Mouse (Mus musculus): ENCODE data around the gene Gm11937. TPM values are rescaled to one million over a fixed set of nuclear protein-coding genes. Genes with fewer than 3 reads are reported as not detected.

Gene Gm11937
- polyA plus RNA-seq, 1 experiment from 2014 or later: not detected

Other genes starting within 250 kb of the Gm11937 start
- 0.07 TPM in 1 of 2 replicates, not detected in the other for gene Krt28, start 235.3 kb downstream of the Gm11937 start, polyA plus RNA-seq (2015; fragmentation: Nextera tagmentation; extraction: Ambion mirVana)
- gene Krt10, start 220.8 kb downstream of the Gm11937 start, polyA plus RNA-seq (2015; fragmentation: Nextera tagmentation; extraction: Ambion mirVana): 15.5 and 16.4 TPM in 2 replicates
- not detected in 2 replicates for gene Krt12, start 187.9 kb downstream of the Gm11937 start, polyA plus RNA-seq (2015; fragmentation: Nextera tagmentation; extraction: Ambion mirVana)
- 101 and 110 TPM in 2 replicates for gene Krt20, start 172.0 kb downstream of the Gm11937 start, polyA plus RNA-seq (2015; fragmentation: Nextera tagmentation; extraction: Ambion mirVana)
- 18.4 and 19.6 TPM in 2 replicates for gene Krt23, start 117.1 kb downstream of the Gm11937 start, polyA plus RNA-seq (2015; fragmentation: Nextera tagmentation; extraction: Ambion mirVana)
- gene Krt39, start 88.9 kb downstream of the Gm11937 start, polyA plus RNA-seq (2015; fragmentation: Nextera tagmentation; extraction: Ambion mirVana): not detected in 2 replicates
- gene Krt40, start 67.0 kb downstream of the Gm11937 start, polyA plus RNA-seq (2015; fragmentation: Nextera tagmentation; extraction: Ambion mirVana): not detected in 2 replicates
- gene Krtap3-3, start 59.3 kb downstream of the Gm11937 start, polyA plus RNA-seq (2015; fragmentation: Nextera tagmentation; extraction: Ambion mirVana): not detected in 2 replicates
- not detected in 2 replicates for gene Krtap3-2, start 53.3 kb downstream of the Gm11937 start, polyA plus RNA-seq (2015; fragmentation: Nextera tagmentation; extraction: Ambion mirVana)
- gene Gm11939, start 50.7 kb downstream of the Gm11937 start, polyA plus RNA-seq (2015; fragmentation: Nextera tagmentation; extraction: Ambion mirVana): not detected in 2 replicates
- gene Krtap3-1, start 43.6 kb downstream of the Gm11937 start, polyA plus RNA-seq (2015; fragmentation: Nextera tagmentation; extraction: Ambion mirVana): not detected in 2 replicates
- gene Krtap1-5, start 29.2 kb downstream of the Gm11937 start, polyA plus RNA-seq (2015; fragmentation: Nextera tagmentation; extraction: Ambion mirVana): not detected in 2 replicates
- gene Krtap1-4, start 26.5 kb downstream of the Gm11937 start, polyA plus RNA-seq (2015; fragmentation: Nextera tagmentation; extraction: Ambion mirVana): not detected in 2 replicates
- gene Krtap1-3, start 18.9 kb downstream of the Gm11937 start, polyA plus RNA-seq (2015; fragmentation: Nextera tagmentation; extraction: Ambion mirVana): not detected in 2 replicates
- gene Krtap9-3, start 12.1 kb downstream of the Gm11937 start, polyA plus RNA-seq (2015; fragmentation: Nextera tagmentation; extraction: Ambion mirVana): not detected in 2 replicates
- not detected in 2 replicates for gene Gm11938, start 6.9 kb downstream of the Gm11937 start, polyA plus RNA-seq (2015; fragmentation: Nextera tagmentation; extraction: Ambion mirVana)
- gene Krtap2-4, start 4.7 kb upstream of the Gm11937 start, polyA plus RNA-seq (2015; fragmentation: Nextera tagmentation; extraction: Ambion mirVana): not detected in 2 replicates
- gene Gm11562, start 10.2 kb upstream of the Gm11937 start, polyA plus RNA-seq (2015; fragmentation: Nextera tagmentation; extraction: Ambion mirVana): not detected in 2 replicates
- not detected in 2 replicates for gene Krtap4-1, start 18.0 kb upstream of the Gm11937 start, polyA plus RNA-seq (2015; fragmentation: Nextera tagmentation; extraction: Ambion mirVana)
- gene Krtap4-2, start 24.9 kb upstream of the Gm11937 start, polyA plus RNA-seq (2015; fragmentation: Nextera tagmentation; extraction: Ambion mirVana): not detected in 2 replicates
- gene Krtap4-7, start 33.9 kb upstream of the Gm11937 start, polyA plus RNA-seq (2015; fragmentation: Nextera tagmentation; extraction: Ambion mirVana): not detected in 2 replicates
- not detected in 2 replicates for gene Gm11555, start 40.0 kb upstream of the Gm11937 start, polyA plus RNA-seq (2015; fragmentation: Nextera tagmentation; extraction: Ambion mirVana)
- gene Gm11563, start 48.8 kb upstream of the Gm11937 start, polyA plus RNA-seq (2015; fragmentation: Nextera tagmentation; extraction: Ambion mirVana): not detected in 2 replicates
- not detected in 2 replicates for gene Krtap4-6, start 55.8 kb upstream of the Gm11937 start, polyA plus RNA-seq (2015; fragmentation: Nextera tagmentation; extraction: Ambion mirVana)
- gene Gm14190, start 80.6 kb upstream of the Gm11937 start, polyA plus RNA-seq (2015; fragmentation: Nextera tagmentation; extraction: Ambion mirVana): not detected in 2 replicates
- gene Gm14180, start 124.1 kb upstream of the Gm11937 start, polyA plus RNA-seq (2015; fragmentation: Nextera tagmentation; extraction: Ambion mirVana): not detected in 2 replicates
- gene Gm11595, start 162.7 kb upstream of the Gm11937 start, polyA plus RNA-seq (2015; fragmentation: Nextera tagmentation; extraction: Ambion mirVana): not detected in 2 replicates
- gene Krtap4-8, start 170.5 kb upstream of the Gm11937 start, polyA plus RNA-seq (2015; fragmentation: Nextera tagmentation; extraction: Ambion mirVana): not detected in 2 replicates
- not detected in 2 replicates for gene Krtap4-9, start 175.0 kb upstream of the Gm11937 start, polyA plus RNA-seq (2015; fragmentation: Nextera tagmentation; extraction: Ambion mirVana)
- not detected in 2 replicates for gene Gm11596, start 183.3 kb upstream of the Gm11937 start, polyA plus RNA-seq (2015; fragmentation: Nextera tagmentation; extraction: Ambion mirVana)
- gene Gm11569, start 188.7 kb upstream of the Gm11937 start, polyA plus RNA-seq (2015; fragmentation: Nextera tagmentation; extraction: Ambion mirVana): not detected in 2 replicates
- not detected in 2 replicates for gene Gm11554, start 194.3 kb upstream of the Gm11937 start, polyA plus RNA-seq (2015; fragmentation: Nextera tagmentation; extraction: Ambion mirVana)
- not detected in 2 replicates for gene Krtap4-13, start 199.7 kb upstream of the Gm11937 start, polyA plus RNA-seq (2015; fragmentation: Nextera tagmentation; extraction: Ambion mirVana)
- gene Gm11564, start 205.5 kb upstream of the Gm11937 start, polyA plus RNA-seq (2015; fragmentation: Nextera tagmentation; extraction: Ambion mirVana): not detected in 2 replicates
- gene 2300003K06Rik, start 227.9 kb upstream of the Gm11937 start, polyA plus RNA-seq (2015; fragmentation: Nextera tagmentation; extraction: Ambion mirVana): not detected in 2 replicates
- gene Krtap4-16, start 241.4 kb upstream of the Gm11937 start, polyA plus RNA-seq (2015; fragmentation: Nextera tagmentation; extraction: Ambion mirVana): not detected in 2 replicates
- not detected in 2 replicates for gene Gm11568, start 247.7 kb upstream of the Gm11937 start, polyA plus RNA-seq (2015; fragmentation: Nextera tagmentation; extraction: Ambion mirVana)